Mouse (Mus musculus): ENCODE data around the gene Ywhae.

- TF ChIP-seq CTCF (IDR thresholded peaks at IDR 0.05) (peak; percentile 29; the same call in 1 of the 2 replicates), EP300 (IDR thresholded peaks at IDR 0.05) (no peak)
Measured at GRCm38 (mm10) chr11:75733227-75733940, 715 bp downstream of the Ywhae start.
